Mouse (Mus musculus) ES-Bruce4 (cell line): ENCODE data around the gene Synrg.

Source experiments
- CTCF ChIP-seq: IDR thresholded peaks from one replicate; pipeline ENCODE4 v1.8.1; 2011; ENCODE audit warnings: low read depth, low read length
- EP300 ChIP-seq: IDR thresholded peaks from 2 replicates; pipeline ENCODE4 v1.6.1; 2011; ENCODE audit warnings: low read depth, low read length; ENCODE audit not compliant: insufficient read depth

GRCm38 (mm10) chr11:83974561-83975346 is 10.5 kb downstream of the Synrg start:
- no peak for TF ChIP-seq CTCF
- peak; percentile 75 for TF ChIP-seq EP300
